Mouse (Mus musculus): ENCODE data around the gene Diaph2. TPM values are rescaled to one million over a fixed set of nuclear protein-coding genes. Genes with fewer than 3 reads are reported as not detected.

Gene Diaph2
- polyA plus RNA-seq, 1 experiment from 2014 or later: 2.4 TPM

DNA sequence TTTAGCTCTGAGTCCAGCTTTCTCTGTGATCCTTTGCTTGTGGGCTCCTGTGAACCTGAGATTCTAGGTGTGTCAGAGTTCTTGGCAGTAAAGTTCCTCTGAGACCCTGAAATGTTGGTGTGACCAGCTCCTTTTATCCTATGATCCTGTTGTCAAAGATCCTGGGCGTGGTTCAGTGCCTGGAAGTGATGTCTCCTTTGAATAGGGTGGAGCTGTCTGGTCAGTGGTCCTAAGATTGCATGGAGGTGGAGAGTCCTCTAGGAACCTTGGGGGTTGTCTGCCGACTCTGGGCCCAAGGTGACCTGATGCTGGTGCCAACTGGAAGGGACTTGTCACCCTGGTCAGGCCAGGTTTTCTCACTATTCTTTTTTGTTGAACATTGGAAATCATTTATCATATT lies 176.3 kb downstream of the Diaph2 start:
- no peak overlapping the region for H3K4me2 ChIP-seq (ENCODE audit: low read depth, low read length)
- no peaks in the 10 kb centered on the region for H3K9me3 ChIP-seq (ENCODE audit: low read length)
- WGBS (ENCODE audit: insufficient replicate concordance): 77% methylated on average over 2 of the region's 2 CpGs
- H3K27me3 ChIP-seq (ENCODE audit: insufficient read depth, low read length): no peaks in the 10 kb centered on the region
- no peaks in the 10 kb centered on the region for H3K36me3 ChIP-seq (replicated peaks; ENCODE audit: insufficient read depth, low read length)
- H3K27ac ChIP-seq (ENCODE audit: low read depth): no peak overlapping the region
- TF ChIP-seq CTCF (IDR thresholded peaks at IDR 0.05; ENCODE audit: low read depth) (no peak), EP300 (IDR thresholded peaks at IDR 0.05; ENCODE audit: low read depth) (no peak)
- DNase-seq: no peak
- no peak overlapping the region for H3K4me3 ChIP-seq (ENCODE audit: low read depth, low read length)
- H3K4me1 ChIP-seq (ENCODE audit: insufficient read depth): no peaks in the 10 kb centered on the region
- no peak for ATAC-seq
- no peak overlapping the region for H3K9ac ChIP-seq (replicated peaks)

DNA sequence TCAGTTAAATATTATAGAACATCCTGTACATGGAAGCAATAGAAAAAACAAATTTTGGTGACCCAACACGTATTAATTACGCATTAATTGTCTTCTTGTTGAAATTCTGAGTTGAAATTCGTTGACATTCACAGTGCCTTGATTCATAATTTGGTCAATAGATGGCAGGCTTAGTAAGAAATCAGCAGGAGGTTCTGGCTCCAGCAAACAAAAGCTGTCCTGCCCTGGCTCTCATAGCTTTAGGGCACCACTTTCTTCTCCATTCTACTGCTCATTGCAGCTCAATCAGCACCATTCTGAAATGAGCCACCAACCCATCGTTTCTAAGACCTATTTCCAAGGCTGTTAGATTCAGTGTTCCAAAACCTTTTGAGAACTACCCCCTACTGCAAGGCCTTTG lies 225.3 kb downstream of the Diaph2 start:
- Histone ChIP-seq H3K9me3 (ENCODE audit: low read length) (no peaks in the 10 kb centered on the region), H3K27me3 (ENCODE audit: insufficient read depth, low read length) (no peaks in the 10 kb centered on the region), H3K36me3 (replicated peaks; ENCODE audit: insufficient read depth, low read length) (no peaks in the 10 kb centered on the region), H3K4me3 (ENCODE audit: low read depth, low read length) (no peak overlapping the region), H3K9ac (replicated peaks) (no peak overlapping the region), H3K4me1 (ENCODE audit: insufficient read depth) (no peaks in the 10 kb centered on the region), H3K4me2 (ENCODE audit: low read depth, low read length) (no peak overlapping the region), H3K27ac (ENCODE audit: low read depth) (no peak overlapping the region)
- WGBS (ENCODE audit: insufficient replicate concordance): 54% methylated on average over 4 of the region's 4 CpGs
- no peak for ATAC-seq
- no peak for DNase-seq
- no peak for TF ChIP-seq EP300 (IDR thresholded peaks at IDR 0.05; ENCODE audit: low read depth)
- TF ChIP-seq CTCF (IDR thresholded peaks at IDR 0.05; ENCODE audit: low read depth): 0 out of 2 replicates have a peak, but pooled peaks have one; percentile 13

DNA sequence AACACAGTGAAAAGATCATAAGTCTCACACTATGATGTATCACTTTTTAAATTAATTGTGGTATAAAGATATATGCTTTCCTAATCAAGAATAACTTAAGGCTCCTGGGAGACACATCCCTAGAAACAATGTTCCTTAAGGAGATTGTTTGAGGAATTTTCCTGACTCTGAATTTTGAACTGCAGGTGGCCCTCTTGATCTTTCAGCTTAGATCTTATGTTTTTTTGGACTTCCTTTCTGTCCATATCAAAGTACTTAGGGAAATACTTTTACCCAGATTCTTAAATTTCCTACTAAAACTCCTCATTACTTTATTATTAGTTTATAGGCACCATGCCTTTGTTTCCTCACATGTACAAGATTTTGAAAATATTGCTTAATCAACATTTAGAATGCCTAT lies 258.7 kb downstream of the Diaph2 start:
- H3K4me1 ChIP-seq (ENCODE audit: insufficient read depth): no peaks in the 10 kb centered on the region
- H3K27me3 ChIP-seq (ENCODE audit: insufficient read depth, low read length): no peaks in the 10 kb centered on the region
- no peaks in the 10 kb centered on the region for H3K36me3 ChIP-seq (replicated peaks; ENCODE audit: insufficient read depth, low read length)
- no peak for DNase-seq
- no peak for TF ChIP-seq EP300 (IDR thresholded peaks at IDR 0.05; ENCODE audit: low read depth)
- TF ChIP-seq CTCF (IDR thresholded peaks at IDR 0.05; ENCODE audit: low read depth): no peak
- no peak overlapping the region for H3K4me3 ChIP-seq (ENCODE audit: low read depth, low read length)
- no peak for ATAC-seq
- H3K27ac ChIP-seq (ENCODE audit: low read depth): no peak overlapping the region
- no peak overlapping the region for H3K9ac ChIP-seq (replicated peaks)
- H3K9me3 ChIP-seq (ENCODE audit: low read length): no peaks in the 10 kb centered on the region
- no peak overlapping the region for H3K4me2 ChIP-seq (ENCODE audit: low read depth, low read length)

DNA sequence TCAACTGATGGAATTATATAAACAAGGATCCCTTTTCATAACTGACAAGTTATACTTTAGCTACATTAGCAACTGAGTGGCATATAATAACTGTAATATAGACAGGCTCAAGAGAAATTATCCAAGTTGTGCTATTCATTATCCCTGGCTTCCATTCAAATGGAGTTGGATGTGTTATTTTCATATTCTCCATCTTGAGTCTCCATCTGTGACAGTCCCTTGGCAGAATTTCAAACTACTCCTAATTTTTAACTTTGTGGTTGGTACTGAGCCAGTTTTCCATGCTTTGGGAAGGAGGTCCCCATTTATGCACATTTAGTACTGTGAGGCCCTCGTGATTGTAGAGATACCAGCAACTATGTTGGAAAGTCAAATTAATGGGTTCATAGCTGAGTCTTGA lies 270.2 kb downstream of the Diaph2 start:
- DNase-seq (no peak), ATAC-seq (no peak)
- no peak overlapping the region for H3K4me3 ChIP-seq (ENCODE audit: low read depth, low read length)
- H3K4me2 ChIP-seq (ENCODE audit: low read depth, low read length): no peak overlapping the region
- WGBS (ENCODE audit: insufficient replicate concordance): 56% methylated on average over 1 of the region's 1 CpGs
- no peaks in the 10 kb centered on the region for H3K9me3 ChIP-seq (ENCODE audit: low read length)
- no peak overlapping the region for H3K27ac ChIP-seq (ENCODE audit: low read depth)
- TF ChIP-seq EP300 (IDR thresholded peaks at IDR 0.05; ENCODE audit: low read depth) (no peak), CTCF (IDR thresholded peaks at IDR 0.05; ENCODE audit: low read depth) (no peak)
- H3K36me3 ChIP-seq (replicated peaks; ENCODE audit: insufficient read depth, low read length): no peaks in the 10 kb centered on the region
- H3K9ac ChIP-seq (replicated peaks): no peak overlapping the region
- no peaks in the 10 kb centered on the region for H3K4me1 ChIP-seq (ENCODE audit: insufficient read depth)
- H3K27me3 ChIP-seq (ENCODE audit: insufficient read depth, low read length): no peaks in the 10 kb centered on the region

DNA sequence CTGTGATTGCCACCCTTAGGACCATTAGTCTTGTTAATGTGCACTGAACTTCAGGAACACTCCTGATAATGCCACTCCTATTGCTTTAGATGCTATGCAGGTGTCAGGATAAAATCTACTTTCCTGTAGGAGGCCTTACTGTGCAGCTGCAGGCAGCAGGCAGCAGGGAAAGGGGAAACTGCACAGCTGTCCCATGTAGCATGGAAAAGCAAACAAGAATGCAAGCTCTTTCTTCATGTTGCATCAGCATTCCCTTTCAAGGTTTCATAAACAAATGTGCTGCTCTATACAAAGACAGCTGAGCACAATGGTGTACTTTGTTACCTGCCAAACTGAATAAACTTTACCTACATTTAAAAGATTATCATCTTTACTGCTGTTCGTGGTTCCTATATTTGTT lies 295.0 kb downstream of the Diaph2 start:
- H3K9ac ChIP-seq (replicated peaks): no peak overlapping the region
- DNase-seq (no peak), ATAC-seq (peak; percentile 53; the same call in 1 of the 2 replicates)
- no peaks in the 10 kb centered on the region for H3K9me3 ChIP-seq (ENCODE audit: low read length)
- WGBS (ENCODE audit: insufficient replicate concordance): 53% methylated on average over 1 of the region's 1 CpGs
- H3K4me2 ChIP-seq (ENCODE audit: low read depth, low read length): no peak overlapping the region
- no peaks in the 10 kb centered on the region for H3K4me1 ChIP-seq (ENCODE audit: insufficient read depth)
- TF ChIP-seq CTCF (IDR thresholded peaks at IDR 0.05; ENCODE audit: low read depth) (no peak), EP300 (IDR thresholded peaks at IDR 0.05; ENCODE audit: low read depth) (no peak)
- H3K27ac ChIP-seq (ENCODE audit: low read depth): no peak overlapping the region
- H3K36me3 ChIP-seq (replicated peaks; ENCODE audit: insufficient read depth, low read length): no peaks in the 10 kb centered on the region
- no peak overlapping the region for H3K4me3 ChIP-seq (ENCODE audit: low read depth, low read length)
- H3K27me3 ChIP-seq (ENCODE audit: insufficient read depth, low read length): no peaks in the 10 kb centered on the region

DNA sequence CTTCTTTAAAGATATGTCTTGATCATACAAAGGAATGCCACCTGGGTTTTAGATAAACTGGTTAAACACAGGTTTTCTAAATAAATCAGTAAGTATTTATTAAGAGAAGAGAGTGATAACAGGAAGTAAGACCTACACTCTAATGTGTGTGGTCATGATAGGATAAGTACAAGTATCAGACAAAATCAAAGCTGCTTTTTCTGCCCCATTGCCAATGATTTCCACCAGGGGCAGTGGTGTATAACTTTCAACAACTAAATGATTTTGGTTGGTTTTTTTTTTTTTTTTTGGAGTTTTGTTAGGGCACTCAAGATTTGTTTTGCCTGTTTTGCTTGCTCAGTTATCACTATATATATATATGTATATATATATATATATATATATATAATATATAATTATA lies 399.7 kb downstream of the Diaph2 start:
- H3K36me3 ChIP-seq (replicated peaks; ENCODE audit: insufficient read depth, low read length): no peaks in the 10 kb centered on the region
- DNase-seq: no peak
- no peak overlapping the region for H3K4me3 ChIP-seq (ENCODE audit: low read depth, low read length)
- H3K4me1 ChIP-seq (ENCODE audit: insufficient read depth): no peaks in the 10 kb centered on the region
- TF ChIP-seq EP300 (IDR thresholded peaks at IDR 0.05; ENCODE audit: low read depth) (no peak), CTCF (IDR thresholded peaks at IDR 0.05; ENCODE audit: low read depth) (peak; percentile 21)
- no peak overlapping the region for H3K9ac ChIP-seq (replicated peaks)
- H3K9me3 ChIP-seq (ENCODE audit: low read length): no peaks in the 10 kb centered on the region
- H3K27me3 ChIP-seq (ENCODE audit: insufficient read depth, low read length): no peaks in the 10 kb centered on the region
- no peak overlapping the region for H3K27ac ChIP-seq (ENCODE audit: low read depth)
- no peak for ATAC-seq
- H3K4me2 ChIP-seq (ENCODE audit: low read depth, low read length): no peak overlapping the region

DNA sequence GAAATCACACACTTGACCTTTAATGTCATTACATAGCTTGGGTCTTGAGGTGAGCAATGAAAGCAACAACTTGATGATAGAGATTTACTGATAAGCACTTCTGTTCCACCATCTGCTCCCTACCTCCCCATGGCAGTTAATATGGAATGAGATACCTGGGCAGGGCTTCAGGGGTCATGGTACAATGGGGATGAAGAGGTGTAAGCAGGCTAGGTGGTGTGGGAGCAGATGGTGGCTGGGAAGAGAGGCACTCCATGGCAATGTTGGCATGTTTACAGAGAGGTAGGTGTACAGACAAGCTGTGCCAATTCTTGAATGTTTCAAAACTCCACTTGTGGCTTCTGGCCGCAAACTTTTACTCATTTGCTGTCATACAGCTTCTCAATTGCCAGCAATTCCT lies 402.6 kb downstream of the Diaph2 start:
- H3K36me3 ChIP-seq (replicated peaks; ENCODE audit: insufficient read depth, low read length): no peaks in the 10 kb centered on the region
- H3K4me2 ChIP-seq (ENCODE audit: low read depth, low read length): no peak overlapping the region
- H3K27ac ChIP-seq (ENCODE audit: low read depth): no peak overlapping the region
- no peaks in the 10 kb centered on the region for H3K4me1 ChIP-seq (ENCODE audit: insufficient read depth)
- DNase-seq (no peak), ATAC-seq (no peak)
- TF ChIP-seq EP300 (IDR thresholded peaks at IDR 0.05; ENCODE audit: low read depth): no peak
- no peak for TF ChIP-seq CTCF (IDR thresholded peaks at IDR 0.05; ENCODE audit: low read depth)
- H3K9ac ChIP-seq (replicated peaks): no peak overlapping the region
- WGBS (ENCODE audit: insufficient replicate concordance): 82% methylated on average over 1 of the region's 1 CpGs
- no peaks in the 10 kb centered on the region for H3K27me3 ChIP-seq (ENCODE audit: insufficient read depth, low read length)
- H3K9me3 ChIP-seq (ENCODE audit: low read length): no peaks in the 10 kb centered on the region
- no peak overlapping the region for H3K4me3 ChIP-seq (ENCODE audit: low read depth, low read length)

Measured in liver, postnatal 0 days (tissue).